Mouse (Mus musculus): ENCODE results near the gene Cyp2j8. TPM values are rescaled to one million over a fixed set of nuclear protein-coding genes. Genes with fewer than 3 reads are reported as not detected.
"Not testable (repeated sequence)": the region's sequence is repeated elsewhere in the genome, so short reads cannot be mapped to it uniquely, and the experiment has no call there.

Cyp2j8 gene
- not detected in 2 replicates for total RNA-seq (2015)
- total RNA-seq (2017): not detected in 2 replicates

GRCm38 (mm10) chr4:96507286-96507685 lies at the start of gene Cyp2j8:
TSS of gene Cyp2j8 (minus strand) at chr4:96507386.
- ATAC-seq (ENCODE audit: poor library complexity, severe bottlenecking): no peak

GRCm38 (mm10) chr4:96553133-96553819 lies 46.1 kb upstream of the Cyp2j8 start, which contains the start of gene Cyp2j6:
TSS of gene Cyp2j6 (minus strand) at chr4:96553661.
- peak; percentile 63 for ATAC-seq (ENCODE audit: poor library complexity, severe bottlenecking)

GRCm38 (mm10) chr4:96551619-96552018 lies 44.4 kb upstream of the Cyp2j8 start:
- peak; percentile 22; the same call in 1 of the 2 replicates for ATAC-seq (ENCODE audit: poor library complexity, severe bottlenecking)

GRCm38 (mm10) chr4:96545976-96546375 lies 38.8 kb upstream of the Cyp2j8 start:
- ATAC-seq (ENCODE audit: poor library complexity, severe bottlenecking): no peak

- peak; percentile 35; the same call in 1 of the 2 replicates for ATAC-seq (ENCODE audit: poor library complexity, severe bottlenecking)
Measured at GRCm38 (mm10) chr4:96525772-96526171, 18.6 kb upstream of the Cyp2j8 start.

- no peak for ATAC-seq (ENCODE audit: poor library complexity, severe bottlenecking)
Measured at GRCm38 (mm10) chr4:96522256-96522655, 15.1 kb upstream of the Cyp2j8 start.

GRCm38 (mm10) chr4:96510083-96510482 lies 2.9 kb upstream of the Cyp2j8 start:
- ATAC-seq (ENCODE audit: poor library complexity, severe bottlenecking): peak; percentile 98

- not testable (repeated sequence) for ATAC-seq (ENCODE audit: poor library complexity, severe bottlenecking)
Measured at GRCm38 (mm10) chr4:96463311-96464060, 43.7 kb downstream of the Cyp2j8 start.

Other genes starting within 250 kb of the Cyp2j8 start
- gene Cyp2j11, start 158.7 kb downstream of the Cyp2j8 start, total RNA-seq (2015): not detected in 2 replicates
- not detected in 2 replicates for gene Cyp2j11, start 158.7 kb downstream of the Cyp2j8 start, total RNA-seq (2017)
- gene Cyp2j6, start 46.3 kb upstream of the Cyp2j8 start, total RNA-seq (2015): not detected in 2 replicates
- 0.04 and 0.15 TPM in 2 replicates for gene Cyp2j6, start 46.3 kb upstream of the Cyp2j8 start, total RNA-seq (2017)
- gene Cyp2j9, start 84.2 kb upstream of the Cyp2j8 start, total RNA-seq (2015): 0.07 TPM in 1 of 2 replicates, not detected in the other
- not detected in 2 replicates for gene Cyp2j9, start 84.2 kb upstream of the Cyp2j8 start, total RNA-seq (2017)
- gene Cyp2j5, start 156.8 kb upstream of the Cyp2j8 start, total RNA-seq (2015): not detected in 2 replicates
- gene Cyp2j5, start 156.8 kb upstream of the Cyp2j8 start, total RNA-seq (2017): not detected in 2 replicates